9 mouse cellular contexts compared by ENCODE assay signal in the genomic region with DNA sequence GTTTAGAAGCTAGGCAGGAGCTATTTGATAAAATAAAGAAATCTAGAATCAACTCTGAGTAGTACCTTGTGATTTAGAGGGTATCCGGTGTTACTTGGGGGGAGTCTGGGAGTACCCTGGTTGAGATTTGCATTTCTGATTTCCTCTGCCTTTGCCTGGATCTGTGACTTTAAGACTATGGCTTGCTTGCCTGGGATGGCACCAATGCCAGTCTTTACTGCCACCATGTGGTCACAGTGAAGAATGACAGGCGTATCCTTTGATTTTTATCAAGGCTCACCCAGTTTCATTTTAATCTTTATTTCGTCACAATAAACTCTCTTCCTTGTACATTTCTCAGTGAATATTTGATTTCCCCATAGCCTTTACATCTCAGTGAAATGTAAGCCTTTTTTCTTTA. TPM values are rescaled to one million over a fixed set of nuclear protein-coding genes. Genes with fewer than 3 reads are reported as not detected.
DNase-seq lines count a peak whose midpoint lies in the region; ATAC-seq and TF ChIP-seq lines count a peak whose summit lies in the region.
"Had no signal": no experiment of that assay in that cellular context is flagged by ENCODE, and none has a peak within 500 bp of the region (broad histone marks: within the 10 kb centered on the region; RNA-seq: fewer than 3 reads in every experiment).

No protein-coding gene starts in this region.

- no peaks in the 10 kb centered on the region for H3K4me1 ChIP-seq in forebrain, embryonic 14.5 days (ENCODE audit: control insufficient read depth, insufficient read depth, low read length)
- H3K4me1 ChIP-seq: limb, embryonic 15.5 days had no signal

- no peaks in the 10 kb centered on the region for H3K27me3 ChIP-seq in forebrain, embryonic 14.5 days (replicated peaks; ENCODE audit: control insufficient read depth, insufficient read depth, low read length)

- H3K9ac ChIP-seq in forebrain, embryonic 14.5 days (ENCODE audit: low read length), result no peak overlapping the region
- H3K9ac ChIP-seq: limb, embryonic 15.5 days had no signal

- no peak overlapping the region for H3K4me3 ChIP-seq in gastrocnemius, adult 2 months
- no peak overlapping the region for H3K4me3 ChIP-seq in forebrain, embryonic 14.5 days (ENCODE audit: low read depth, low read length)
- H3K4me3 ChIP-seq: limb, embryonic 15.5 days had no signal

- peak; percentile 90 for TF ChIP-seq CTCF in gastrocnemius, adult 2 months (IDR thresholded peaks at IDR 0.05)

- WGBS in forebrain, embryonic 14.5 days, result 7% methylated on average over 3 of the region's 3 CpGs

- no peak for DNase-seq in gastrocnemius, adult 2 months
- no peak for DNase-seq in gastrocnemius, postnatal 25 days
- DNase-seq in 3T3-L1 (ENCODE audit: low read depth, low spot score) (peak; percentile 70), MN1 (ENCODE audit: low spot score) (peak; percentile 74)
- DNase-seq in forebrain, embryonic 14.5 days (ENCODE audit: low spot score), result peak; percentile 83
- DNase-seq in skeletal muscle tissue, adult 2 months (ENCODE audit: low read depth, low spot score), result peak; percentile 13
- no peak for DNase-seq in urinary bladder, adult 2 months (ENCODE audit: low spot score)
- no peak for DNase-seq in right cerebral cortex, postnatal 25 days

- ATAC-seq in forebrain, embryonic 14.5 days, result peak; percentile 48; the same call in 1 of the 2 replicates

- H3K36me3 ChIP-seq in forebrain, embryonic 14.5 days (ENCODE audit: control insufficient read depth, insufficient read depth, low read length), result no peaks in the 10 kb centered on the region
- H3K36me3 ChIP-seq: limb, embryonic 15.5 days had no signal

- no peak overlapping the region for H3K27ac ChIP-seq in gastrocnemius, adult 2 months
- H3K27ac ChIP-seq in forebrain, embryonic 14.5 days (ENCODE audit: low read depth, low read length), result no peak overlapping the region
- H3K27ac ChIP-seq: limb, embryonic 15.5 days had no signal

- intact Hi-C loops in gastrocnemius, adult 2 months (cut with DNase I), result loop anchor here (2.0 kb wide), 1 partner anchor 253 kb away; no protein-coding TSS in a partner anchor

- H3K4me2 ChIP-seq in forebrain, embryonic 14.5 days (ENCODE audit: low read length), result no peak overlapping the region
- H3K4me2 ChIP-seq: limb, embryonic 15.5 days had no signal

- H3K9me3 ChIP-seq in forebrain, embryonic 14.5 days (replicated peaks; ENCODE audit: control insufficient read depth, low read length), result no peaks in the 10 kb centered on the region
- H3K9me3 ChIP-seq: limb, embryonic 15.5 days had no signal

RNA-seq across cellular contexts. Expression of a gene that starts 16.3 kb away (rescaled TPM):
- not detected for total RNA-seq in gastrocnemius, adult 2 months (2021)
- total RNA-seq in gastrocnemius, postnatal 25 days (2021), result not detected
- not detected in 2 replicates for polyA plus RNA-seq in forebrain, embryonic 14.5 days (2014; fragmentation: Nextera tagmentation; extraction: Ambion mirVana)
- 0.07 and 0.08 TPM in 2 replicates for polyA plus RNA-seq in urinary bladder, adult 2 months (2012; rRNA removed)
- polyA plus RNA-seq: limb, embryonic 15.5 days had no signal

RNA-seq across cellular contexts. Expression of a gene that starts 17.4 kb away (rescaled TPM):
- total RNA-seq in gastrocnemius, adult 2 months (2021), result not detected
- not detected for total RNA-seq in gastrocnemius, postnatal 25 days (2021)
- 0.84 and 1.3 TPM in 2 replicates for polyA plus RNA-seq in forebrain, embryonic 14.5 days (2014; fragmentation: Nextera tagmentation; extraction: Ambion mirVana)
- polyA plus RNA-seq in urinary bladder, adult 2 months (2012; rRNA removed), result 0.14 and 0.29 TPM in 2 replicates

RNA-seq across cellular contexts. Expression of a gene that starts 31.3 kb away (rescaled TPM):
- total RNA-seq in gastrocnemius, adult 2 months (2021), result 1 to 10 TPM; 4.4 to 4.5 TPM
- 1 to 10 TPM; 3.8 to 4.0 TPM for total RNA-seq in gastrocnemius, postnatal 25 days (2021)
- 14.8 and 24.2 TPM in 2 replicates for polyA plus RNA-seq in forebrain, embryonic 14.5 days (2014; fragmentation: Nextera tagmentation; extraction: Ambion mirVana)
- 7.1 and 7.2 TPM in 2 replicates for polyA plus RNA-seq in urinary bladder, adult 2 months (2012; rRNA removed)

Comparison
In these comparisons a context has a peak if more than half of its experiments do, and no peak if none do; other contexts are left out.
1. DNase-seq: peak in 3T3-L1 (single experiment), MN1 (single experiment), forebrain, embryonic 14.5 days (single experiment) and skeletal muscle tissue, adult 2 months (single experiment); none in gastrocnemius, adult 2 months (single experiment), gastrocnemius, postnatal 25 days (single experiment), urinary bladder, adult 2 months (single experiment) and right cerebral cortex, postnatal 25 days (single experiment).